Mouse (Mus musculus) G1E-ER4 (cell line): ENCODE measurements around the gene Fbxl5. TPM values are rescaled to one million over a fixed set of nuclear protein-coding genes. Genes with fewer than 3 reads are reported as not detected.

Experiments used
- GATA1 ChIP-seq: IDR thresholded peaks from one replicate; pipeline ENCODE4 v1.8.0; 2012; ENCODE audit warnings: low read length, inconsistent platforms
- polyA plus RNA-seq: library from polyadenylated mRNA; stranded (reverse); fragments of >175 nt; gene quantifications from 2 replicates; pipeline ENCODE4 v1.2.3, GENCODE M21; 2012

The Fbxl5 gene
- polyA plus RNA-seq, 1 experiment, result 12.0 TPM

DNA sequence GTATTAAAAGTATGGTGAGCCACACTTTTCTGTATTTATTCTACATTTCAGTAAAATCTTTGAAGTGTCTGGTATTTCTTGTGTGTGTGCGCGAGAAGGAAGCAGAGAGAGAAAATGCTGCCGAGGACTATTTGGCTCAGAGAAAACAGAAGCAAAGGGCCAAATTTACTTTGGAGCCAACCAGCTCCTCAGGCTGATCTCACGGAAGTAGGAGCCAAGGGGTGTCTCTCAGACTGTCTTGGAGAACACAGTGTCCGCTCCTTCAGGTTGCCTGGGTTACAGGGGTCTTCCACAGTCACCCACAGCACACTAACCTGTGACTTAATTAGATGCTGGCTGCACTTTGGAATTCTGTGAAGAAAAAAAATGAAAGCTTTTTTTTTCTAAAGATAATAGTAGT is 23.6 kb upstream of the Fbxl5 start:
- TF ChIP-seq GATA1, result no peak

DNA sequence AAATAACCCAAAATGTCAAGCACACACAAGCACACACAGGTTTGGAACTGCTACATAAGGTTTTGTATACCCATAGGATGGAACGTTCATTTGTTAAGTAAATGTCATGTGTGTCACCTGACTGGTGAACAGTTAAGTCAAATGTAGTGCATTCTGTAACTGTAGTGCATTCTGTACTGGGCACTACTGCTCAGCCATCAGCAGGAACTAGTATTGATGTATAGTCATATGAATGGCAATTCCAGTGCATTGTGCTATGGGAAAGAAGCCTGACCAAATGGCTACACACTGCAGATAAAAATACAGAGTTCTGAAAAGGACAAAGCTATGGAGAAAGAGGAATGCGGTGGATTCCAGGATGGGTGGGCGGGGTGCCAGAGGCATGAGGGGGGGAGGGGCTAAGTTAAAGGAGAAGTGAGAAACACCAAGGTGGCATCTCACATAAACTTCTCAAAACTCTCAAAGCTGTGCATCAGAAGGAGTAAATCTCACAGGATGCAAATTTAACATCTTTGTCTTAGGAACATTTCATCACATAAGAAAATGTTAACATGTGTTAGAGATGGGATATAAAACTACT is 21.2 kb upstream of the Fbxl5 start:
- TF ChIP-seq GATA1, result no peak

DNA sequence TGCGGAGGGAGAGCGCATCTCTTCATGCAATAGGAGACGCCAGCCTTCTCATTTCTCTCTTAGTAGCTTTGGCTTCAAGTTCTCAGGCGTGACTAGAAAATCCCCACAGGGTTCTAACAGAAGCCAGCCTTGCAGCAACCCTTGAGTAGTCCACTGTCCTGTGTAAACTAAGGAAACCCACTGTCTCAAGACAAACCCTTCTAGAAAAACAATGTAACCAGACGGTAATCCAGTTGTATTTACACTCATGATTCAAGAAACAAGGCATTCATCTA is 20.5 kb upstream of the Fbxl5 start:
- no peak for TF ChIP-seq GATA1

DNA sequence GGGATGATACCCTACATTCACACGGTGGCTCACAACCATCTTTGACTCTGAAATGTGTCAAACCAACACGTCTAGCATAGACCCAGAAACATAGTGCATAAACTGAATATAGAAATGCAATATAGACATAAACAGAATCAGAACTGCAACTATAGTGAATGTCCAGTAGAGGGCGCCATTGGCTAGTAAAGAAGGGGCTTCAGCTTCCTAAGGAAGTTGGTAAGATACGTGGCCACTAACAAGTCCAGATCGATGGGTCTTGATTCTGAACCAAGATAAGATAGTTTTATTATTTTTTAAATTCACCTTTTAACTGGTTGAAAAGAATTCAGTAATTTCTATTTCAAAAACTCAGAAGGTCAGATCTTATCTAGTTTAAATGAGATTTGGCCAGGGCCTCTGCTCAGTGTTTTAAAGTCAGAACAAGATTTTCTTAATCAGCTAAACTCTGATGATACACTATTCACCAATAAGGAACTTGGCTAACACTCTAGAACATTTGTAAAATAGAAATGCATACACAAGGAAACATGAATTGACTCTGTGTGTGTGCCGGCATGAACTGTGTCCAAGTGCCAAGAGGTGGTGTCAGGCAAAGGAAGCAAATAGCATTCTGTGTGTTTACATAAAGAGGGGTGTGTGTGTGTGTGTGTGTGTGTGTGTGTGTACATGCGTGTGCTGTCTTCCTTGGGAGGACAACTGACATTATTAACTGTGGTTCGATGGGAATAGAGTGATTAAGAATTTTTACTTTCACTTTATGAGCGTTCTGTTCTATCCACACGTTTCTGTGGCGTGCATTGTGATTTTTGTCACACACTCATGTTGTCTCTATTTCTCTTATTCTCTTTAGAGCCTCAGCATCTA is 19.9 kb upstream of the Fbxl5 start:
- no peak for TF ChIP-seq GATA1

DNA sequence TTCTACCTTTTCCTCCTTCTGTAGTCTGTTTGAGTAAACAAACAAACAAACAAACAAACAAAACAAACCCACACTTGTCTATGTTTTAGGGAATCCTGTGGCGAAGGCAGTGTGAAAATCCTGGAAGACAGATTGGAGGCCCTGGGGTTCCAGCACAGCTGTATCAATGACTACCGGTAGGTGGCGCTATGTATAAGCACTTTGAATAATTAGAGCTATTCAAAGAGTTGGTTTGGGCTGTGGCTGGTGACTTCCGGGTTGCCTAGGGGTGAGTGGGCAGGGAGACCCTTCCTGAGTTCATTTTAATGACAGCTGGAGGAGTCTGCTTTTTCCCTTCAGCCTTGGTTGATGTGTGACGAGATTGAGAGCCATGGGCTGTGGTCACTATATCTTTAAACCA is 15.9 kb upstream of the Fbxl5 start:
- no peak for TF ChIP-seq GATA1

DNA sequence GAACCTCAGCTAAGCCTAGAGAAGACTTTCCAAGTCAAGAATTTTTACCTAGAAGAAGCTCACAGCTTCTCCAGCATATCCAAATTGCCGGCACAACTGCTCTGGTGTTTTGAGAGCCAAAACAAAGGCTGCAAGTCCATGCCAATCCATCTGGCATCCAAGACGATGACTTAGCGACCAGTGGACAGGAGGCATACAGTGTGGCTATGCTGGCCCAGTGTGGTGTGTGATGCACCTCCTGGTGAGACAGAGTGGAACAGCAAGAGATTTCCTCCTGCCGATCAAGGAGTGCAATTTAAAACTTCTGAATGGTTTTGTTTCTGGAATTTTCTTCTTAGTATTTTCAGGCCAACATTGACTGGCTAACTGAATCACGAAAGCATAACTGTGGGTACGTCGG is 15.2 kb upstream of the Fbxl5 start:
- TF ChIP-seq GATA1, result no peak

DNA sequence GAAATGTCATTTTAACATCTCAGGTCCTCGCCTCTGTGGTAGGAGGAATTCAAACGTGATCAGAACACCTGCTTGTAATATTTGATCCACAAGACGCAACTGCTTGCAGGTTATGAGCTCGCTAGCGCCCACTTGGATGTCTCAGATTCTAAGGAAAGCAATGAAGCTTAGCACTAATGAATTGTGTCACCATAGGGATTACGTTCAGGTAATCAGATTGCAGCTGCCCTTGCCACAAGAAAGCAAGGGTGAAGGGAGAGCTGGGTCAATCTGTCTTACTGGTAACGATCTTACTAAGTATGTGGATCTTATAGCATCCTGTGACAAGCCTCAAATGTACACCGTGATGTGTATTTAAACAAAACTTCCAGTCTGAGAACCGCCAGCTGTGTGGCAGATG is 5.9 kb upstream of the Fbxl5 start:
- no peak for TF ChIP-seq GATA1

DNA sequence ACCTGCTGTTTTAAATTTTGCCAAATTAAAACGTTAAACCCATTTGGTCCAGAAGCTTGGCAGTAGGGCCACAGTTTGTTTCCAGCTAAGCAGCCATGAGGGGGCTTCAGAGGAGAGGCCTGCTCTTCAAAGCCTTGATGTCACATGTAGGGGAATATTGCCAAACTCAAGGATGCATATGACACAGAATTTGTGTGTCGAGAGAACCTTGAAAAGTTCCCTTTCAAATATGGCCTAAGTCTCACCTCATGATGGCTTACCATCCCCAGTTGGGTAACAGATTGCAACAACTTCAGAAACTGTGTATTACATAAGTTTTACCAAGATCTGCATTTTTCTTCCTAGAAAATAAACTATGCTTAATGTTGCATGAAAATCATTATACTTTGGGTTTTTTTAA is 5.4 kb upstream of the Fbxl5 start:
- no peak for TF ChIP-seq GATA1

DNA sequence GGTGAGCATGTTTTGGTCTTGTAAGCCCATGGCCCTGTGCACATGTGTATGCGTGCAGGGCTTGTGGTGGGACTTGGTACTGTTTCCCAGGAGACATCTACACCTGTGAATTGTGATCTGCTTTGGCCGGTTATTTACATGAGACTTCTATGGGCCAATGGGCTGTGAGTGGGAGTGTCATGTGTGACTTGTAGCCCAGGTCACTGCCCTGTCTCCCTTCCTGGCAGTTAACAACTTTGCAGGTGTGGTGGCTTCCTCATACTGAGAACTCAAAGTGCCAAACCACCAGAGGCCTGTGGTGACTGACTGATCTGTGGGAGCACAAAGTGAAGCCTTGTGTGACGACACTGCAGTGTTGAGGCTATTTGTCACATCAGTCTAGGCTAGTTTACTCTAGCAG is 3.1 kb upstream of the Fbxl5 start:
- TF ChIP-seq GATA1, result no peak

DNA sequence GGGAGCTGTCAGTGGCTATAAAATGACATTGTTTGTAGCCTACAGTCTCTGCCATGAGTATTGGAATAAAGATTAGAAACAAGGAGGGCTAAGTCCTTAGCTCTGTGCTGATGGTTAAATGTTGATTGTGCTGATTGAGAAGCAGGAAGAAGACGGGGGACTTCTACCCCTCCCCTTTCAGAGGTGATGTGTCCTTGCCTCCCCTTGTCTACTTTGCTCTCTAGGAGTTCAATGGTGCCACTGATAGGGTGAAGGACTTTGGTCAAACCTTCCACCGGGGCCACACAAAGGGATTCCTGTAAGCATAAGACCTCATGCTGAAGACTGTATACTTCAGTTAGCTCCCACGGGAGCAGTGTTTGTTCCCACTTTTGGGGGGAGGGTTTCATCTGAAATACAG is 1.4 kb upstream of the Fbxl5 start:
- TF ChIP-seq GATA1, result no peak

DNA sequence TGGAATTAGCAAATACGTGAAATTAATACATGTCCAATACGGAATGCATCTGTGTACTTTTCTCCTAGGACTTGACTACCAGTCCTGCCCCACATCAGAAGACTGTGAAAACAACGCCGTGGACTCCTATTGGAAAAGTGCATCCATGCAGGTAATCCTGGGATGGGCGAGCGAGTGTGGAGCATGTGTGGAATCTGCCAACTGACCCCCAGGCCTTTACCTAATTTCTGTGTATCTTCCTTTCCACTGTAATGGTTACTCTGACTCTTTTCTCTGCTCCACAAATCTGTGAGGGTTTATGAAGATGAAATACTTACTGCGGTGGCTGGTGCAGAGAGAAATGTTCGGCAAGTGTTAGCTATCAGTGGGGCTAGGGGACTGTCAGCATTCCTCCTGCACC is 761 bp upstream of the Fbxl5 start:
- no peak for TF ChIP-seq GATA1

DNA sequence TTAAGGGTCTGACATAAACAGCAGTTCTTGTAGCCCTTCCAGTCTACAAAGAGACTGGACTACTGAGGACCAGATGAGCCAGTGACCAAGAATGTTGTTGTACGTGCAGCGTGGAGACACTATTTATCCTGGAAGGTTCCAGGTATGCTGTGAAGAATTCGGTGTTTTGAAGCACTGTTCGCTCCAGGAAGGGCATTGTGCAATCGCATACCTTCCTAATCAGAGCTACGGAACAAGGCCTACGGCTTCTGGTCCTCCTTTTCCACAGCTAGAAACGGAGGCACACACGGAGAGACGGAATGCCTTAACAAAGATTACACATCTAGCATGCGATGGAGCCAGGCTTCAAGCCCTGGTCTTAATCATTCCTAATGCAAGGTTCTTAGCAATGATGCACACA is 653 bp downstream of the Fbxl5 start:
- no peak for TF ChIP-seq GATA1

DNA sequence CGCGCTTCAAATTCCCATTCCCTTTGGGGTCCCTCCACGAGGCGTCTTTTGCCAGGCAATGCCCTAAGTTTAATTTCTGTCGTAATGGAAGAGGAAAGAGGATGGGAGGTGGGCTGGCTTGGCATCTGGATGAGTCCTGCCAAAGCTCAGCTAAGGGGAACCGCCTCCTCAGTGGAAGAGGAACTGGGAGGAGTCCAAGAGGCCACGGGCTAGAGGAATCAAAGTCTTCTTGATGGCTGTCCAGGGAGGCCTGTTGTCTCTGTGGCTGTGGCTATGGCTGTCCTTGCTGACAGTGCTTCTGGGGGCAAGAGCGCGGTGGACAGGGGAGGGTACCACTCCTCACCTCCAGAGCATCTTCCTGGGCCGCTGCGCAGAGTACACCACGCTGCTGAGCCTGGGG is 2.7 kb downstream of the Fbxl5 start, which contains the start of gene Bst1:
Gene Bst1 (plus strand): TSS at position 191 of the 400 bp plus-strand sequence.
- no peak for TF ChIP-seq GATA1

DNA sequence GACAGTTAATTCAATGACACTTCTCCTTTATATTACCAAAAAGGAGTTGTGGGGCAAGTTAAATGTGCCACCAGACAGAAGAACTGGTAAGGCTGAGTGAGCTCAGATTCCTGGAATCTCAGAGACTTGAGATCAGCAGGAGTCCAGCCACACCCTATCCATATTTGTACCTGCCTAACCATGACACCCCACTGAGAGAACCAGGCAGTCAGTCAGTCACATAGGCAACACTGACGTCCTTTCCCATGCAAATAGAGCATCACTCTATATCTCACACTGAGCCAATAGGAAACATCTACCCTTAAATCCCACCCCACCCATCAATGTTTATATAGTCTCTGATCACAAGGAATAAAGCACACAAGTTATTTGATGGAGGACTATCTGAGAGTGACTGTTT is 5.7 kb downstream of the Fbxl5 start:
- TF ChIP-seq GATA1, result no peak

DNA sequence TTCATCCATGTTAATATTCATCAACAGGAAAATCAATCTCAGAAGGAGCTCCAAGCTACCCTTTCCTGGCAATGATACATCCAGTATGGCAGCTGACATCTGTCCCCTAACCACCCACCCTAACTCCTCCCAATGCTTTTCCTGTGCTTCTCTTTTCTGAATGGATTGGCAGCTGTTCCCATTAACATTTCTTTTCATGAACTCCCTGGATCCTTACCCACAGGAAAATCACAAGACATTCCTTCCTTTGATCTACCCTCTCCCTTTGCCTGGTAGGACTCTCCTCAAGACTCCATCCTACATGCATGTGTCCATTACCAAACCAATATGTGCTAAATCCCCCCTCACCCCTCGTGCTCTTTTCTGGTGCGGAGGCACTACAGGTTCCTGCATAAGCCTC is 6.9 kb downstream of the Fbxl5 start:
- no peak for TF ChIP-seq GATA1

DNA sequence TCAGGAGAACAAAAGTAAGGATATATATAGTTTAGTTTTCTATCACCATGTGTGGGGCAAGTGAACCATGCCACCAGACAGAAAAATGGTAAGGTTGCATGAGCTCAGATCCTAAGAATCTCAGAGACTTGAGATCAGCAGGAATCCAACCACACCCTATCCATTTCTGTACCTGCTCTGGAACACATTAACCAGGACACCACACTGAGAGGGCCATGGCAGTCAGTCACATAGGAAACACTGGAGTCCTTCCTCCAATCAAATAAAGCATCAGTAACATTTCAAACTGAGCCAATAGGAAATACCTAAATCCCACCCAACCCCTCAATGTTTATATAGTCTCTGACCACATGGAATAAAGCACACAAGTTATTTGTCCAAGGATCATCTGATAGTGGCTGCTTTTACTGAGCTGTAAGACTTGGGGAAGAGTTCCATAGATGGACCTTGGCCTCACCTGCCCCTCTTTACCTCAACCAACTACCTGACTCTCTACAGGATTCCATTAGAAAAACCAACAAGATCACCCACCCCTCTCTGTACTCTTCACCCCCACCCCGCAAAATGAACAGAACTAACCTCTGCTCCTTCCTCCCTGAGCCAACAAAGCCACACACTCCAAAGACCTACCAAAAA is 10.9 kb downstream of the Fbxl5 start:
- TF ChIP-seq GATA1, result no peak
